Mouse (Mus musculus) ES-E14 (cell line): ENCODE data around the gene Lrfn5.

Experiments used
- CHD2 ChIP-seq: IDR thresholded peaks from 2 replicates; pipeline ENCODE4 v1.6.1; 2014; ENCODE audit warnings: mild to moderate bottlenecking, low read depth, low read length, inconsistent platforms
- HCFC1 ChIP-seq: IDR thresholded peaks from 2 replicates; pipeline ENCODE4 v1.6.1; 2012; ENCODE audit warnings: low read length, inconsistent platforms, borderline replicate concordance; ENCODE audit not compliant: insufficient read depth

- TF ChIP-seq CHD2 = no peak
- TF ChIP-seq HCFC1 = no peak
Measured at GRCm38 (mm10) chr12:61826311-61826710, 303.4 kb downstream of the Lrfn5 start.
